Mouse (Mus musculus) heart, postnatal 14 days (tissue): ENCODE data around the gene Olfr1364. TPM values are rescaled to one million over a fixed set of nuclear protein-coding genes. Genes with fewer than 3 reads are reported as not detected.
A peak's percentile ranks its signal among the peaks of the same experiment; 100 is the strongest.

Experiments
- DNase-seq, 2 experiments: peaks; one replicate each; pipeline ENCODE4 v3.0.0; 2021 to 2022
- intact Hi-C: fragments of 180-260 bp; cut with DNase I; formaldehyde crosslinking; loops from one replicate; pipeline ENCODE4 v1.15.1; 2025
- long read RNA-seq, 2 experiments: library from polyadenylated mRNA; stranded (forward); transcript quantifications; one replicate each; pipeline ENCODE4 v2.0.0; 2021
- total RNA-seq, 2 experiments: library from RNA; stranded (reverse); gene quantifications; 2 replicates each; pipeline ENCODE4 v1.2.3; 2021

Gene Olfr1364
- total RNA-seq = not detected
- long read RNA-seq, experiment 1 = 0 reads
- long read RNA-seq, experiment 2 = 0 reads

DNA sequence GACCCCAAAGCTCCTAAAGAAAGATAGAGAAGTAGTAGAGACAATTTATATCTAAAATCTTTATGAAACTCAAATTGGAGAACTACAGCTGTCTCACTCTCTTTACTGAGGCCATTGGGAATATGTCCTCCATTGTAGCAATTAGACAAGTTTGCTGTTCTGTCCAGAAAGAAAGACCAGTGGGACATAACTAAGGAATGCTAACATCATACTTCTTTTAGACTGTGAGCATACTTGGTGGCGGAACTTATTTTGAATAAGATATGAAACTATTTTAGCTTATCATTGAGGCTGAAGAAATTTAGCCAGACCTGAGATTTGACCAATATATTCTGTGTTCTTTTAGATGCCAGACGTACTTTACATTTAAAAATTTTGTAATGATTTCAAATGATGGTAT lies at the start of gene Olfr1364:
Gene Olfr1364, minus strand, starts transcription at position 101 of the 400 bp plus-strand sequence.
- no peak for DNase-seq
- intact Hi-C loops = no loop called here

DNA sequence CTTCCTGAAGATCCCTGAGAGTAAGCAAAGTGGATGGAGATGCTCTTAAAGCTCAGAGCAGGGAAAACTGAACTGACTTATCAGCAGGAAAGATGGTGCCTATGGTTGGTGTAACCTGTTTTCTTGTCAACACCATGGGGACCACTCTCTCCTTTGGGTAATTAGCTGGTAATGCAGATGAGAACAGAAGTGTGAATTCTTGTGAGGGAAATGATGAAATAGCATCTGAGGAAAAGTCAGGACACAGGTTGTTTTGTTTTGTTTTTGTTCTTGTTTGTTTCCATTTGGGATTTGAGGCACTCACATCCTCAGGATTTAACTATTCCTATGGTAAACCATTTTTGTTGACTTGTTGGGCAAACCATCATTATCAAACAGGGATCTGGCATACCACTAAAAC lies 32.4 kb upstream of the Olfr1364 start, which contains the start of gene Olfr1362:
Gene Olfr1362, minus strand, starts transcription at position 101 of the 400 bp plus-strand sequence.
- intact Hi-C loops = no loop called here
- no peak for DNase-seq

DNA sequence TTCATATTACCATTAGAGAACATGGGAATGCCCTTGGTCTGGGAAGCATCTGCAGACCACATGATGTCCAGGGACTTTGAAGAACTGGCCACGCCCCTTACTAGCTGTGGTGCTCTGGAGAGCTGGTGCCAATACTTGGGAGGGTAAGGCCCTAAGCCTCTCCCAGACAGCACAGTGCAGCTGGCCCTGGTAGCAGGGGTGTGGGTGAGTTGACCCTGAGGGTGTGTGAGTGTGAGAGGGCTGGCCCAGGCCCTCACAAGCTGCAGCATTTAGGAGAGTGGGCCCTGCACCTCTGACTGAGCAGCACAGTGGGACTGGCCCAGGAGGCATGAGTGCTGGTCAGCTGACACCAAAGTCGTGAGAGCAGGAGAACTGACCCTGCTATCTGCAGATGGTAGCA lies 10.1 kb upstream of the Olfr1364 start:
- no peak for DNase-seq
- intact Hi-C loops = no loop called here

DNA sequence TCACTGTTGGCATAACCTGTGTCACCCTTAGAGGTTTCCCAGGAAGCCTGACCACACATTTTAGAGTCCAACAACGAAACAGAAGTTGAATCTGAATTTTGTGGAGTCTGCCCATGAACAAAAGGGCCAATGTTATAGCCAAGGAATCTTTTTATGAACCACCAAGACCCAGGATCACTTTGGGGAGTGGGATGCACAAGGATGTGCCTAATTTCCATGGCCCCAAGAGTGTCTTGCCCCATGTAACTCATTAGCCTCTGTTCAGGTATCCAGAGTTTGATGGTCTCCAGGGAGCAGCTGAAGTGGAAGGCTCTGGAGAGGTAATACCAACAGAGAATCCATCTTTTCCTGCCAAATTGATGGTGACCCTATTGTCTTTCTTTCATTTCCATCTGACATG lies 21.8 kb downstream of the Olfr1364 start, which contains the start of gene Olfr1535:
Gene Olfr1535, minus strand, starts transcription at position 101 of the 400 bp plus-strand sequence.
- no peak for DNase-seq
- intact Hi-C loops = no loop called here

DNA sequence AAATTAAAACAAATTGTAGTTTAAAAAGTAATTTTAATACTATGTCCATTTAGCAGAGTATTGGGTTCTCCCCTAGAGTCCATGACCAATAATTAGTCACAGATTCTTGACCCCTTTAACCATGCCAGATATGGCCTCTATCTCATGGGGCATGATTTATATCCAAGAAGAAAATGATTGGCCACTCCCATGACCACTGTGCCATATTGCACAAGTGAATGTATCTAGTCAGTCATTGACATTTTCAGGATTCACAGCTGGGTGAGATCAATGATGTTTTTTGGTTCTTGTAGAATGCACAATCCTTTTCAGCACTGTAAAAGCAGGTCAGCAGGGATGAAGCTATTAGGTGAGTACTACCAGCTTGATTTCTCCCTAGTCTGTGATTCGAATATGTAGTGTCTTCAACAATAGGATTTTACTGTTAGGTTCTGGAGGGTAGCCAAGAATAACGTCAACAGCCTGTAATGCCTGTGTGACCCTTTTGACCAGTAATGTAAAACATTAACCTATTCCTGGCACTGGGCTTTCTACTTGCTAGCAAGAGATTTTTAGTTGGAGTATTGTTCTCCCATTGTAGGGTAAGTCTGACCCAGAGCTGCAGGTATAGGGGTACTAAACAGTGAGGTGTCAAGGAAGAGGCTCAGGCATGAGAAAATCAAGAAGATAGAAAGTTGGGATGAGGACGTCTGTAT lies 31.0 kb downstream of the Olfr1364 start:
- DNase-seq = no peak
- intact Hi-C loops = no loop called here

DNA sequence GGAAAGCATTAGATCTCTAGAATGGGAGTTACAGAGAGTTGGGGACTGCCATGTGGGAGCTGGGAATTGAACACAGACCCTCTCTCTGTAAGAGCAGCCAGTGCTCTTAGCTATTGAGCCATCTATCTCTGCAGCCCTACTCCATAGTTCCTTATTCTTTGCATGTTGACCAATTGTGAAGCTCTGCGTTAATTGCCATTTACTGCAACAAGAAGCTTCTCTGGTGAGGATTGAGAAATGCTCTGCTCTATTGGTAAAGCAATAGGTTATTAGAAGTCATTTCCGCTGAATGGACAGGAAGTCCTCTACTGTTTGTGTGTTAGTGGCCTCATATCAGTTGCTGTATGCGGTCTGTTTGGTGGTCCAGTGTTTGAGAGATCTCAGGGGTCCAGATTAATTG lies 32.1 kb downstream of the Olfr1364 start:
- intact Hi-C loops = no loop called here
- DNase-seq = no peak

DNA sequence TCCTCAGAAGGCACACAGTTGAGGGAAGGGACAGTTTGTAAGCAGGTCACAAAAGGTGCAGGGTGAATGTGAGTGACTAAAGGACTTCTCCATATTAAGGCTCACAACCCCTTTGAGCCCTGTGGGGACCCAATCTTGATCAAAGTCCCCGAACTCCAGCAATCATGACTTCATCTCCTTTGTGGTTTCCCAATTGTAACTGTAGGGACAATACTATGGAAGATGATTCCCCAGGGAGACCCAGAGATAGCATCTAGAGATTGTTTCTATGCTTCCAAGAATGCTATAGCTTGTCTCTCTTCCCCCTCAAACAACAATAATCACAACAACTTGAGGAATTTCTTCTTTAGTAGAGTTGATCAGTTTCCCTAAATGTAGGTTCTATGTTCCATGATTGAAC lies 38.9 kb downstream of the Olfr1364 start, which contains the start of gene Olfr1366:
Gene Olfr1366, minus strand, starts transcription at position 101 of the 400 bp plus-strand sequence.
- intact Hi-C loops = no loop called here
- no peak for DNase-seq

DNA sequence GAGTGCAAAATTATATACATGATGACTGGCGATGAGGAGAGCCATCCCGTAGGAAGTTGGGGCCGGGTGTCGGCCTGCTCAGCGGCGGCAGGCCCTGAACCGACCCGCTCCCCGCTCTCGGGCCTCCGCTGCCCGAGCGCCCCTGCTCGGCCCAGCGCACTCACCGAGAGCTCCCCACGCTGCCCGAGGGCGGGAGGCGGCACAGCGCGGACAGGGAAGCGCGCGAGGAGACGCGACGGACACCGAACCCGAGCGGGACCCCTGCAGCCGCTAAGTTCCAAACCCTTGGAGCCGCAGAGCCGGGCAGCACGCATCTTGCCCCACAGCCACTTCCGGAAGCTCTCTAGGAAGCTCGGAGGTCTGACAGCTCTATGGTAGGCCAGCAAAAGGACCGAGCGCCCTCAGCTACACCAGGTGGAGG lies 50.8 kb downstream of the Olfr1364 start, which contains the start of gene Zkscan8:
Gene Zkscan8, minus strand, starts transcription at position 340 of the 421 bp plus-strand sequence.
- DNase-seq = peak; percentile 89 to 91
- intact Hi-C loops = loop anchor here (2.0 to 5.0 kb wide), 3 partner anchors 78 to 168 kb away; partner anchors contain the start of genes Zkscan3, Zscan12 and Zscan26

DNA sequence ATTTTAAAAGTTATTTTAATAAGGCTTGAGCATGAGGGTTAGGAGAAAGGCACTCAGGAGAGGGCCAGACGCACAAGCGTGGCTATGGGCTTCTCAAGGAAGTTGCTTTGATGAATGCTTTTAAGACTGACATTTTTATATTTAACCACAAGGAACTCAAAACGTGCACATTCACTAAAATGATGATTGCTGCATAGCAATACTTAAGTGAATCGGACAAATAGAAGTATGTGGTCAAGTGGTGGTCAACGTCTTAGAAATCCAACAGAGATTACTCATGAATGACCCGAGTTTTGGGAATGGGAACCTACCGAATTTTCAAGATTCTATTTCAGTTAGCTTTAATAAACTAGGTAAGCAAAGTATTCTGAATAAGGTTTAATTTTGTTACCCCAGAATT lies 51.4 kb downstream of the Olfr1364 start:
- intact Hi-C loops = loop anchor here (2.0 to 5.0 kb wide), 3 partner anchors 78 to 168 kb away; partner anchors contain the start of genes Zkscan3, Zscan12 and Zscan26
- DNase-seq = no peak

Other genes with a start within 250 kb of the Olfr1364 start
- not detected for gene Olfr1367, start 234.8 kb downstream of the Olfr1364 start, total RNA-seq
- 1 to 10 TPM; 4.6 to 4.9 TPM for gene Zscan12, start 218.9 kb downstream of the Olfr1364 start, total RNA-seq
- 10 to 100 TPM; 34.3 to 38.2 TPM for gene Zkscan3, start 179.0 kb downstream of the Olfr1364 start, total RNA-seq
- under 1 TPM; 0.32 to 0.60 TPM for gene Pgbd1, start 140.7 kb downstream of the Olfr1364 start, total RNA-seq
- 10 to 100 TPM; 21.7 to 24.1 TPM for gene Zscan26, start 128.0 kb downstream of the Olfr1364 start, total RNA-seq
- under 1 TPM; 0.59 to 0.88 TPM for gene Nkapl, start 113.2 kb downstream of the Olfr1364 start, total RNA-seq
- 1 to 10 TPM in 1 of 2 experiments, under 1 TPM in 1; 0.93 to 1.3 TPM for gene Zkscan4, start 102.9 kb downstream of the Olfr1364 start, total RNA-seq
- not detected for gene Gm10065, start 102.3 kb downstream of the Olfr1364 start, total RNA-seq
- 10 to 100 TPM; 25.3 to 25.6 TPM for gene AK157302, start 86.5 kb downstream of the Olfr1364 start, total RNA-seq
- 100 to 1,000 TPM; 233 to 256 TPM for gene Gm11273, start 80.3 kb downstream of the Olfr1364 start, total RNA-seq
- 10 to 100 TPM; 11.7 to 12.3 TPM for gene Zkscan8, start 50.6 kb downstream of the Olfr1364 start, total RNA-seq
- not detected for gene Olfr1366, start 39.0 kb downstream of the Olfr1364 start, total RNA-seq
- gene Olfr1535, start 21.9 kb downstream of the Olfr1364 start, total RNA-seq = not detected
- gene Olfr1362, start 32.3 kb upstream of the Olfr1364 start, total RNA-seq = not detected
- not detected for gene Olfr11, start 60.8 kb upstream of the Olfr1364 start, total RNA-seq
- gene Olfr1361, start 81.6 kb upstream of the Olfr1364 start, total RNA-seq = not detected
- gene Olfr1360, start 95.6 kb upstream of the Olfr1364 start, total RNA-seq = not detected
- not detected for gene Olfr1359, start 116.4 kb upstream of the Olfr1364 start, total RNA-seq
- 100 to 1,000 TPM in 1 of 2 experiments, 10 to 100 TPM in 1; 66.3 to 130 TPM for gene Hist1h2bl, start 134.4 kb upstream of the Olfr1364 start, total RNA-seq
- gene Hist1h2ai, start 134.7 kb upstream of the Olfr1364 start, total RNA-seq = 100 to 1,000 TPM in 1 of 2 experiments, 10 to 100 TPM in 1; 51.5 to 150 TPM
- gene Hist1h3h, start 135.9 kb upstream of the Olfr1364 start, total RNA-seq = 100 to 1,000 TPM in 1 of 2 experiments, 10 to 100 TPM in 1; 82.7 to 215 TPM
- 10 to 100 TPM; 21.5 to 40.5 TPM for gene Hist1h2bm, start 140.3 kb upstream of the Olfr1364 start, total RNA-seq
- gene Hist1h4j, start 153.3 kb upstream of the Olfr1364 start, total RNA-seq = 10 to 100 TPM; 13.0 to 25.4 TPM
- 100 to 1,000 TPM; 128 to 321 TPM for gene Hist1h4k, start 168.7 kb upstream of the Olfr1364 start, total RNA-seq
- gene Hist1h2ak, start 172.1 kb upstream of the Olfr1364 start, total RNA-seq = 10 to 100 TPM; 16.6 to 53.8 TPM
- gene Hist1h2bn, start 172.4 kb upstream of the Olfr1364 start, total RNA-seq = 10 to 100 TPM; 34.2 to 84.3 TPM
- 10 to 100 TPM; 33.7 to 72.0 TPM for gene Hist1h1b, start 198.9 kb upstream of the Olfr1364 start, total RNA-seq
- 100 to 1,000 TPM in 1 of 2 experiments, 10 to 100 TPM in 1; 74.9 to 156 TPM for gene Hist1h3i, start 201.6 kb upstream of the Olfr1364 start, total RNA-seq
- gene Hist1h2an, start 205.5 kb upstream of the Olfr1364 start, total RNA-seq = 10 to 100 TPM; 10.5 to 19.2 TPM
- gene Hist1h2bp, start 205.7 kb upstream of the Olfr1364 start, total RNA-seq = 10 to 100 TPM; 19.6 to 53.2 TPM
- 100 to 1,000 TPM in 1 of 2 experiments, 10 to 100 TPM in 1; 53.2 to 110 TPM for gene Hist1h2bq, start 228.4 kb upstream of the Olfr1364 start, total RNA-seq
- gene Hist1h2ao, start 228.7 kb upstream of the Olfr1364 start, total RNA-seq = not detected
- gene Hist1h4m, start 230.0 kb upstream of the Olfr1364 start, total RNA-seq = 100 to 1,000 TPM; 163 to 280 TPM